Mouse (Mus musculus): ENCODE results near the gene Itga11.

GRCm38 (mm10) chr9:62817828-62818614 is 140.4 kb downstream of the Itga11 start:
- no peak for TF ChIP-seq POLR2A (IDR thresholded peaks at IDR 0.05; ENCODE audit: control insufficient read depth, extremely low read depth, insufficient read depth, low read length, poor library complexity)
- TF ChIP-seq CTCF (IDR thresholded peaks at IDR 0.05; ENCODE audit: borderline replicate concordance, control insufficient read depth, extremely low read depth, insufficient read depth, low read length, poor library complexity): no peak

All from thymus, adult 2 months (tissue).